Mouse (Mus musculus) hindbrain, postnatal 0 days (tissue): ENCODE data around the gene Sh2d4b. TPM values are rescaled to one million over a fixed set of nuclear protein-coding genes. Genes with fewer than 3 reads are reported as not detected.

ENCODE experiments used
- ATAC-seq: fragments of 200-750 bp; cut with Nextera tagmentation; 2 replicates; pipeline ENCODE4 v1.8.0; 2017; ENCODE audit warnings: mild to moderate bottlenecking, moderate TSS enrichment, moderate library complexity
- DNase-seq: peaks from one replicate; pipeline ENCODE4 v3.0.0-alpha.2; 2015; ENCODE audit warnings: low spot score
- H3K27ac ChIP-seq: fragments of 300-500 bp; sonication (generic); 2 replicates; pipeline ENCODE4 v1.5.1; 2014; ENCODE audit warnings: mild to moderate bottlenecking
- H3K27me3 ChIP-seq: fragments of 300-500 bp; sonication (generic); 2 replicates; pipeline ENCODE4 v1.6.1; 2014; ENCODE audit warnings: low read length, mixed read lengths; ENCODE audit not compliant: insufficient read depth
- H3K36me3 ChIP-seq: fragments of 300-500 bp; sonication (generic); 2 replicates; pipeline ENCODE4 v1.6.1; 2014; ENCODE audit warnings: low read length, mixed read lengths; ENCODE audit not compliant: insufficient read depth
- H3K4me1 ChIP-seq: fragments of 300-500 bp; sonication (generic); 2 replicates; pipeline ENCODE4 v1.6.1; 2014; ENCODE audit warnings: antibody characterized with exemption, low read length, mixed read lengths; ENCODE audit not compliant: insufficient read depth
- H3K4me2 ChIP-seq: fragments of 300-500 bp; sonication (generic); 2 replicates; pipeline ENCODE4 v1.6.1; 2014; ENCODE audit warnings: low read depth, mild to moderate bottlenecking, low read length, moderate library complexity, mixed read lengths
- H3K4me3 ChIP-seq: fragments of 300-500 bp; sonication (generic); 2 replicates; pipeline ENCODE4 v1.5.1; 2014; ENCODE audit warnings: low read length
- H3K9ac ChIP-seq: fragments of 300-500 bp; sonication (generic); replicated peaks from 2 replicates; pipeline ENCODE4 v1.6.1; 2014; ENCODE audit warnings: mild to moderate bottlenecking, low read length, moderate library complexity, mixed read lengths
- H3K9me3 ChIP-seq: fragments of 300-500 bp; sonication (generic); 2 replicates; pipeline ENCODE4 v1.6.1; 2016; ENCODE audit warnings: low read length, mixed read lengths
- CTCF ChIP-seq: IDR thresholded peaks from 2 replicates; pipeline ENCODE4 v1.5.1; 2016; ENCODE audit warnings: antibody characterized with exemption, control low read depth, low read depth
- WGBS: fragments of 180-500 bp; shearing (Covaris S2); extraction: QIAGEN DNeasy Blood & Tissue Kit; methylation state at CpG from one replicate; pipeline ENCODE4 v1.1.7; 2014; 5-methylcytosine and 5-hydroxymethylcytosine counted together
- polyA plus RNA-seq: library from polyadenylated mRNA; unstranded; fragments of >200 nt; fragmentation: Nextera tagmentation; extraction: Ambion mirVana; gene quantifications from 2 replicates; pipeline ENCODE4 v1.2.1, GENCODE M21; 2015
- total RNA-seq: library from RNA; depleted of rRNA; stranded (reverse); fragments of >200 nt; gene quantifications from 2 replicates; pipeline ENCODE4 v1.2.3, GENCODE M21; 2014

Sh2d4b gene
- total and polyA plus RNA-seq, 2 experiments from 2014 or later = 0.63 to 2.6 TPM

DNA sequence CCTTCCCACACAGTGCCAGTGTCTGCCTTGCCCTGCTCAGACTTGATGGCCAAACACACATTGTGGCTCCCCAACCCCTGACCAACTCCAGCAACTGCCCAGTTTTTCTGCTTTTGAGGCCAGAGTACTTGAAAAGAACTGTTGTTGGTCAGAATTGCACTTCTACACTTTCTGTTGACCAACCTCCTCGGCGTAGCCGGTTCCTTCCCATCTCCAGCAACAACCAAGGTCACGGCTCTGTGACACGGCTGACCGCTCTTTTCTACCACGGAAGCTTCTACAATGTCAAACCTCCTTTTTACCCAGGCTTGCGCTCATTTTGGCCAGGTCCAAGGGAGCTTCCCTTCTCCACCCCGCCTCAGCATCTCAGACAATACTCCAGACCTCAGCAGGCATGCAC lies 39.2 kb upstream of the Sh2d4b start:
- Histone ChIP-seq H3K4me1 (0 out of 2 replicates have a peak, but pooled peaks cover 4% of the 10 kb centered on the region), H3K27me3 (no peaks in the 10 kb centered on the region), H3K4me2 (no peak overlapping the region), H3K9ac (no peak overlapping the region), H3K9me3 (no peaks in the 10 kb centered on the region), H3K36me3 (no peaks in the 10 kb centered on the region), H3K27ac (no peak overlapping the region), H3K4me3 (no peak overlapping the region)
- TF ChIP-seq CTCF = no peak
- no peak for DNase-seq
- WGBS = 89% methylated on average over 9 of the region's 9 CpGs
- no peak for ATAC-seq

DNA sequence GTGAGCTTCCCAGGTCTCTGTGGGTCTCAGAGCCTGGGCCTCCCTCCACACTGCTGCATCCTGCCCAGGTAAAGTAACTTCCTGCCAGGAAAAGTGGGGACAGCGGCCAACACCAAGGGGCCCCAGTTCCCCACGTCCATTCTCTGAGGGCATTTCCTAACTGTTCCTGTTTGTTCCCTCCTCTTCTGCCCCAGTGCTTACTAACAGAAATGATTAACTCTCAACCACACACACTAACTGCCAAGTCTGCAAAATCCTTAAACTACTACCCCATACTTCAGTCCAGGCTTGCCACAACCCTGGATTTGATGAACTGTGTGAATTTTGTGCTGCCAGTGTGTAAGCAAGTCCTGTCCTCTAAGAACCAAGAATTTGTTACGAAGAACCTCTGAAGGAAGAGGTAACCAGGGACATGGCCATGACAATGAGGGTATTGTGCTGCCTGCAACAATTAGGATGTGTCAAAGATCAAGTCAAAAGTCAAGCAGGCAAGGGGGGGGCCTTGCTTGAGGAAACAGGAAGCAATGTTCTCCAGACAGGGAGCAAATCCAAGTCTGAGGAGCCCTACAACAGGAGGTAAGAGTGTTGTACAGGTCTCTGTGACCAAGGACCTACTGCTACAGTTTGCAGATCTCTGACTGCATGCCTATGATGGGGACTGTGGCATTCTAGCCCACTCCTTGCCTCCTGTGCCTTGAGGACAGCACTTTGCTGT lies 38.2 kb upstream of the Sh2d4b start:
- DNase-seq = no peak
- Histone ChIP-seq H3K9ac (no peak overlapping the region), H3K4me3 (no peak overlapping the region), H3K4me2 (no peak overlapping the region), H3K4me1 (0 out of 2 replicates have a peak, but pooled peaks cover 6% of the 10 kb centered on the region), H3K27ac (no peak overlapping the region), H3K9me3 (no peaks in the 10 kb centered on the region), H3K27me3 (no peaks in the 10 kb centered on the region), H3K36me3 (no peaks in the 10 kb centered on the region)
- 54% methylated on average over 3 of the region's 3 CpGs for WGBS
- ATAC-seq = no peak
- no peak for TF ChIP-seq CTCF

DNA sequence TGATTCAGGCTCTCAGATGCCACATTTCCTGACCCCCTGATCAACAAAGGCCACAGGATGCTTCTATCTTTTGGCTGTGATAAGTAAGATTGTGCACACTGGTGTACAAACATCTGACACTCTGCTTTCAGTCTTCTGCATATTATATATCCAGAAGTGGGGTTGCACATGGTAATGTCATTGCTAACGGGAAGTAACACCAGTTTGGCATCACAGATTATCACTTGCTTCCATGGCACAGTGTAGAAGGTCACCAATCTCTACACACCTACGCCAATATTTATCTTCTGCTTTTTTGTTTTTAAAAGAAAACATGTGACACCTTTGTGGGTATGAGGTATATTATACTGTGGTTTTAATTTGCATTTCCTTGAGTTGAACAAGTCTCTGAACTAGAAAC lies 36.9 kb upstream of the Sh2d4b start:
- Histone ChIP-seq H3K27ac (no peak overlapping the region), H3K4me1 (0 out of 2 replicates have a peak, but pooled peaks cover 6% of the 10 kb centered on the region), H3K4me2 (no peak overlapping the region), H3K4me3 (no peak overlapping the region), H3K36me3 (no peaks in the 10 kb centered on the region), H3K9me3 (no peaks in the 10 kb centered on the region), H3K9ac (no peak overlapping the region), H3K27me3 (no peaks in the 10 kb centered on the region)
- WGBS = 92% methylated on average over 2 of the region's 2 CpGs
- DNase-seq (no peak), ATAC-seq (no peak)
- no peak for TF ChIP-seq CTCF

DNA sequence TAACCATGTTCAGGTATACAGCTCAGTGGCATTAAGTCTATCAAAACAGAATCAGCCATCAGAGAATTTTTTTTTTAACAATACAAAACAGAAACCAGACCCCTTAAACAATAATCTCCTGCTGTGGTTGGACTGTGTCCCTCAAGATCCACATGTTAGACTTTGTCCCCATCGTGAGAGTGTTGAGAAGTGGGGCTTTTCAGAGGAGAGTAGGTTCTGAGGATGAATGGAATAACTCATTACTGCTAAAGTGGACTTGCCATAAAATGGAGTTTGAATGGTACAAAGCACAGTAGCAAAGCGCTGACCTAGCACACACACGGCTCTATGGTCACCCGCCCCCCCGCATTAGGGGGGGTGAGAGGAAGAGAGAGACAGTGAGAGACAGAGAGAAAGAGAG lies 35.8 kb upstream of the Sh2d4b start:
- Histone ChIP-seq H3K4me2 (no peak overlapping the region), H3K27ac (no peak overlapping the region)
- 61% methylated on average over 5 of the region's 5 CpGs for WGBS

DNA sequence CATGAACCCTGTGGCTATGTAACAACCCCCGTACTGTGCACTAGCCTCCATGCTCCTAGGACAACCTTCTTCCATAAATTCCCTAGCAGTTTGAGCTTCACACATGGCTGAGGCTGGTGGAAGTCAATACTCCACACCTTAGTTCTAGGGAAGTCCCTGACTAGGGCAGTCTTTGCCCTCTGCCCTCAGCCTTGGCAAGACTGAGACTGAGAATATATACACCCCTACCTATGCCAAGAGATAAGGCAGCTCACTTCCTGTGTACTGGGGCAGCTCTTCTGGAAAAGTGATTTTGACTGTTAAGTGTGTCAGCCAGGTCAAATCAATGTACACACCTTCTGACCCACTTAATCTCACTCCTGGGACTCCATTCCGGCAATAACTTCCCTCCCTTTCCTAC lies 34.0 kb upstream of the Sh2d4b start:
- no peaks in the 10 kb centered on the region for H3K27me3 ChIP-seq
- H3K9me3 ChIP-seq = no peaks in the 10 kb centered on the region
- H3K36me3 ChIP-seq = no peaks in the 10 kb centered on the region
- TF ChIP-seq CTCF = no peak
- H3K4me2 ChIP-seq = no peak overlapping the region
- ATAC-seq (no peak), DNase-seq (no peak)
- H3K4me1 ChIP-seq = 0 out of 2 replicates have a peak, but pooled peaks cover 6% of the 10 kb centered on the region
- WGBS = 90% methylated on average over 2 of the region's 2 CpGs
- H3K27ac ChIP-seq = no peak overlapping the region
- H3K9ac ChIP-seq = no peak overlapping the region
- no peak overlapping the region for H3K4me3 ChIP-seq

More for the DNA sequence above, 35.8 kb upstream of the Sh2d4b start:
- no peak for TF ChIP-seq CTCF
- Histone ChIP-seq H3K9ac (no peak overlapping the region), H3K36me3 (no peaks in the 10 kb centered on the region), H3K4me3 (no peak overlapping the region), H3K9me3 (no peaks in the 10 kb centered on the region), H3K4me1 (0 out of 2 replicates have a peak, but pooled peaks cover 6% of the 10 kb centered on the region), H3K27me3 (no peaks in the 10 kb centered on the region)
- ATAC-seq (no peak), DNase-seq (no peak)

DNA sequence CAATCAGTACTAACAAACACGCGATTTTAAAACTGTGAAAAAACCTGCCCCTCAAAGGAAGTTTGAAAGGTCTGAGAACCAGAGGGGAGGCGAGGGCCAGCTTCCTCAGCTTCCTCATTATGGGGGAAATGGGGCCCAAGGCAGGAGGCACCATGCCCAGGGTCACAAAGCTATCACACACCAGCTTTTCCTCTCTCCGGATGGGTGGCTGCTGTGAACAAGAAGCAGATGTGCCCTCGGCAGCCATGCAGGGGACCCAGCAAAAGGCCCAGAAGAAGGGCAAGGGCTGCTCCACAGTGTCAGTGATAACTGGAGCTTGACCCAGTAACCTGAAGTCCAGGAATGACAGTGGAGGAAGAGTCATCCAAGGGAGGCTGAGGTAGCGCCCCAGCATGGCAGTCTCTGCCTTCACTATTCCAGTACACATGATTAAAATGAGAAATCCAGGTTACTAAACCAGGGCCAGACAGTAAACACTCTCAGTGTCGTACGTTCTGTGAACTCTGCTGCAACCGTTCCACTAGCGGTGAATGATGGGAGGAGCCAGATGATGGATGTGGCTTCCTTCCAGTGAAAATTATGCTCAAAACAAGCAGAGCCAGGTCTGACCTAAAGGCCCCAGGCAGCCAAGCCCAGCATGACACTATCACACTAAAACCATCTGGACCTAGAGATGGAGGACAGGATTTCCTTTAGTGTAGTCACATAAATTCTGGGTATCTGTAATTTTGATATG lies 31.5 kb upstream of the Sh2d4b start:
- TF ChIP-seq CTCF = no peak
- Histone ChIP-seq H3K4me1 (0 out of 2 replicates have a peak, but pooled peaks cover 6% of the 10 kb centered on the region), H3K27ac (no peak overlapping the region), H3K9ac (no peak overlapping the region), H3K9me3 (no peaks in the 10 kb centered on the region), H3K36me3 (no peaks in the 10 kb centered on the region), H3K27me3 (no peaks in the 10 kb centered on the region), H3K4me3 (no peak overlapping the region), H3K4me2 (no peak overlapping the region)
- DNase-seq (peak; percentile 20), ATAC-seq (peak; percentile 42; the same call in 1 of the 2 replicates)
- 57% methylated on average over 10 of the region's 10 CpGs for WGBS
